Mouse (Mus musculus) forebrain, embryonic 14.5 days (tissue): Measurements from ENCODE around the gene Xrcc3. TPM values are rescaled to one million over a fixed set of nuclear protein-coding genes. Genes with fewer than 3 reads are reported as not detected.

Experiments used
- ATAC-seq: fragments of 200-750 bp; cut with Nextera tagmentation; 2 replicates; pipeline ENCODE4 v1.8.0; 2017; ENCODE audit warnings: mild to moderate bottlenecking, moderate library complexity
- DNase-seq: peaks from one replicate; pipeline ENCODE4 v3.0.0-alpha.2; 2015; ENCODE audit warnings: low spot score
- H3K27ac ChIP-seq: fragments of 300-500 bp; sonication (generic); 2 replicates; pipeline ENCODE4 v1.5.1; 2014; ENCODE audit warnings: low read depth, mild to moderate bottlenecking, control low read depth, low read length, moderate library complexity
- H3K27me3 ChIP-seq: fragments of 300-500 bp; sonication (generic); replicated peaks from 2 replicates; pipeline ENCODE4 v1.6.1; 2014; ENCODE audit warnings: low read length, control low read depth, mixed read lengths; ENCODE audit not compliant: control insufficient read depth, insufficient read depth
- H3K36me3 ChIP-seq: fragments of 300-500 bp; sonication (generic); 2 replicates; pipeline ENCODE4 v1.6.1; 2014; ENCODE audit warnings: low read length, control low read depth; ENCODE audit not compliant: control insufficient read depth, insufficient read depth
- H3K4me1 ChIP-seq: fragments of 300-500 bp; sonication (generic); 2 replicates; pipeline ENCODE4 v1.6.1; 2014; ENCODE audit warnings: antibody characterized with exemption, low read length, control low read depth; ENCODE audit not compliant: control insufficient read depth, insufficient read depth
- H3K4me2 ChIP-seq: fragments of 300-500 bp; sonication (generic); 2 replicates; pipeline ENCODE4 v1.6.1; 2014; ENCODE audit warnings: mild to moderate bottlenecking, control low read depth, low read length
- H3K4me3 ChIP-seq: fragments of 300-500 bp; sonication (generic); 2 replicates; pipeline ENCODE4 v1.5.1; 2014; ENCODE audit warnings: low read depth, low read length, control low read depth
- H3K9ac ChIP-seq: fragments of 300-500 bp; sonication (generic); 2 replicates; pipeline ENCODE4 v1.6.1; 2014; ENCODE audit warnings: mild to moderate bottlenecking, low read length, control low read depth, moderate library complexity
- H3K9me3 ChIP-seq: fragments of 300-500 bp; sonication (generic); replicated peaks from 2 replicates; pipeline ENCODE4 v1.6.1; 2016; ENCODE audit warnings: low read length, control low read depth, mixed read lengths; ENCODE audit not compliant: control insufficient read depth
- WGBS: fragments of 180-500 bp; shearing (Covaris S2); extraction: QIAGEN DNeasy Blood & Tissue Kit; methylation state at CpG from one replicate; pipeline ENCODE4 v1.1.7; 2014; 5-methylcytosine and 5-hydroxymethylcytosine counted together
- polyA plus RNA-seq: library from polyadenylated mRNA; unstranded; fragments of >200 nt; fragmentation: Nextera tagmentation; extraction: Ambion mirVana; gene quantifications from 2 replicates; pipeline ENCODE4 v1.2.1, GENCODE M21; 2014

The Xrcc3 gene
- 3.0 and 3.7 TPM in 2 replicates for polyA plus RNA-seq

- under 1% methylated on average over 86 of the region's 87 CpGs for WGBS
- peaks cover 19% of the 10 kb centered on the region for H3K4me1 ChIP-seq
Measured at GRCm38 (mm10) chr12:111813766-111814617, at the start of gene Xrcc3, which contains the start of gene Zfyve21. Gene Xrcc3, minus strand, starts transcription at chr12:111813873. Gene Zfyve21, plus strand, starts transcription at chr12:111814170.

GRCm38 (mm10) chr12:111855448-111855847, 41.8 kb upstream of the Xrcc3 start:
- H3K36me3 ChIP-seq = no peaks in the 10 kb centered on the region
- no peak overlapping the region for H3K4me2 ChIP-seq
- H3K4me3 ChIP-seq = no peak overlapping the region
- H3K4me1 ChIP-seq = no peaks in the 10 kb centered on the region
- no peak overlapping the region for H3K9ac ChIP-seq
- 88% methylated on average over 2 of the region's 2 CpGs for WGBS
- H3K27ac ChIP-seq = no peak overlapping the region
- ATAC-seq (no peak), DNase-seq (no peak)
- no peaks in the 10 kb centered on the region for H3K9me3 ChIP-seq
- no peaks in the 10 kb centered on the region for H3K27me3 ChIP-seq

More at GRCm38 (mm10) chr12:111813766-111814617, at the start of gene Xrcc3, which contains the start of gene Zfyve21:
- peaks cover 1% of the 10 kb centered on the region for H3K36me3 ChIP-seq
- peak within 1 kb of the TSS; percentile 72 for H3K27ac ChIP-seq
- peak within 1 kb of the TSS; percentile 75 for H3K9ac ChIP-seq
- no peaks in the 10 kb centered on the region for H3K27me3 ChIP-seq
- H3K4me2 ChIP-seq = peak within 1 kb of the TSS; percentile 79
- peak; percentile 100 for DNase-seq
- peak within 1 kb of the TSS; percentile 75 for H3K4me3 ChIP-seq
- ATAC-seq = peak; percentile 99
- no peaks in the 10 kb centered on the region for H3K9me3 ChIP-seq

GRCm38 (mm10) chr12:111853546-111853945, 39.9 kb upstream of the Xrcc3 start:
- WGBS = 75% methylated on average over 4 of the region's 4 CpGs
- Histone ChIP-seq H3K9ac (no peak overlapping the region), H3K27me3 (no peaks in the 10 kb centered on the region), H3K4me1 (no peaks in the 10 kb centered on the region), H3K4me3 (no peak overlapping the region), H3K9me3 (no peaks in the 10 kb centered on the region), H3K4me2 (no peak overlapping the region), H3K27ac (no peak overlapping the region), H3K36me3 (no peaks in the 10 kb centered on the region)
- DNase-seq = no peak
- ATAC-seq = no peak

DNA sequence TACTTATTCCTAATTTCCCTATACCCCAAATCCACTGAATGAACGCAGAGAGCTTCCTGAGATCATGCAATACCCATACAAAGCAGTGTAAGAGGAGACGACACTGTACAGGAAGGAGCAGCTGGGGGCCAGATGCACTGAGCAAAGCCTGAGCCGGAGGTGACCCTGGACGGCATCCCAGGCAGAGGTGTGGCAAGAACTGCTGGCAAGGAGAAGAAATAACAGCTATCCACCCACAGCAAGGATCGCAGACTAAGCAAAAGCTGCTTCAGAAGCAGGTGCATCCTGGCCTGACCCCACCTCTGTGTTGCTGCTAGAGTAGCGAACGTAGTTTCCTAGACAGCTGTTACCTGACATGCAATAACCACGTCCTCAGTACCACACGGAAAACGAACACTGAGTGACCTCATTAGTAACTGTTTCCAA, 39.4 kb upstream of the Xrcc3 start:
- no peaks in the 10 kb centered on the region for H3K36me3 ChIP-seq
- no peaks in the 10 kb centered on the region for H3K27me3 ChIP-seq
- 72% methylated on average over 10 of the region's 10 CpGs for WGBS
- H3K4me2 ChIP-seq = no peak overlapping the region
- no peak overlapping the region for H3K9ac ChIP-seq
- no peak overlapping the region for H3K27ac ChIP-seq
- DNase-seq (no peak), ATAC-seq (no peak)
- no peaks in the 10 kb centered on the region for H3K9me3 ChIP-seq
- H3K4me3 ChIP-seq = no peak overlapping the region
- H3K4me1 ChIP-seq = no peaks in the 10 kb centered on the region

DNA sequence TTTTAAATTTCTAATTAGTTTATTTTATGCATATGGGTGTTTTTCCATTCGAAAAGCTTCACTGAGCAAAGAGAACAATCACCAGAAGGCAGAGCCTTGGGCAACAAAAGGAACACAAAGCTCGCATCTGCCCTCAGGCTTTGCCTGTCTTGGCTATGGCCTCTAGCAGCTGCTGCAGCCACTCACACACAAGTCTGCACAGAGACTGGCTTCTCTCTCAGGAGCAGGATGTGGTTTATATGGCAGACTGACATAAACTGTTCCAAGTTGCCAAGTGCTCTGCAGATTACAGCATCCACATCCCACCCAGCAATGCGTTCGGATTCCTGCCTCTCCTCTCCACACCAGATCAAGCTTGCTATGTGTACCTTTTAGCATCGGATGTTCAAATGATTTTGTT, 38.1 kb upstream of the Xrcc3 start:
- no peak overlapping the region for H3K9ac ChIP-seq
- H3K4me3 ChIP-seq = no peak overlapping the region
- ATAC-seq (no peak), DNase-seq (peak; percentile 42)
- no peaks in the 10 kb centered on the region for H3K27me3 ChIP-seq
- H3K4me2 ChIP-seq = no peak overlapping the region
- no peaks in the 10 kb centered on the region for H3K9me3 ChIP-seq
- H3K36me3 ChIP-seq = no peaks in the 10 kb centered on the region
- H3K4me1 ChIP-seq = no peaks in the 10 kb centered on the region
- H3K27ac ChIP-seq = no peak overlapping the region
- WGBS = 73% methylated on average over 5 of the region's 5 CpGs

- DNase-seq (no peak), ATAC-seq (no peak)
- Histone ChIP-seq H3K36me3 (no peaks in the 10 kb centered on the region), H3K4me3 (no peak overlapping the region), H3K9me3 (no peaks in the 10 kb centered on the region), H3K4me2 (no peak overlapping the region), H3K9ac (no peak overlapping the region), H3K27me3 (no peaks in the 10 kb centered on the region), H3K4me1 (no peaks in the 10 kb centered on the region), H3K27ac (no peak overlapping the region)
- 64% methylated on average over 2 of the region's 2 CpGs for WGBS
Measured at GRCm38 (mm10) chr12:111851235-111851634, 37.6 kb upstream of the Xrcc3 start.

DNA sequence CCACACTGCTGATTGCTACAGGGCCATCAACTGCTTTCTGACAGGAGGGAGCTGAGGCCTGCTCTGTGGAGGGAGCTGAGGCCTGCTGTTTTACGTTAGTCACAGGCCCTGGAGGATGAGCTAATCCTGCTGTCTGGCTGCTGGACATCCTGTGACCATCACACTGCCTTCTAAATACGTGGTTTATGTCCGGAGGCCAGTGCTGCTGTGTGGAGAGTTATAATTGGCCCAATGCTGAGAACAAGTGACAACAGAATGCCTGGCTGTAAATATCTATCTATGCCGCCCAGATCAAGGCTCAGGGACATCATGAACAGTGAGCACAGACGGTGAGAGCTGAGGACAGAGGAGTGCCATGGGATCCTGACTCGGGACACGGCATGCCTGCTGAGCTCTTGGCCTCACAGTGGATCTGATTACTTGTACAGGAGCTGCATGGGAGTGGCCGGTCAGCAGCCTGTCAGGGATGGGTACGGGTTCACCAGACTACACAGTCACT, 34.7 kb upstream of the Xrcc3 start:
- Histone ChIP-seq H3K4me3 (no peak overlapping the region), H3K36me3 (no peaks in the 10 kb centered on the region), H3K4me1 (no peaks in the 10 kb centered on the region), H3K9me3 (no peaks in the 10 kb centered on the region), H3K4me2 (no peak overlapping the region), H3K27me3 (no peaks in the 10 kb centered on the region), H3K9ac (no peak overlapping the region), H3K27ac (no peak overlapping the region)
- ATAC-seq = no peak
- DNase-seq = no peak
- 84% methylated on average over 9 of the region's 9 CpGs for WGBS

DNA sequence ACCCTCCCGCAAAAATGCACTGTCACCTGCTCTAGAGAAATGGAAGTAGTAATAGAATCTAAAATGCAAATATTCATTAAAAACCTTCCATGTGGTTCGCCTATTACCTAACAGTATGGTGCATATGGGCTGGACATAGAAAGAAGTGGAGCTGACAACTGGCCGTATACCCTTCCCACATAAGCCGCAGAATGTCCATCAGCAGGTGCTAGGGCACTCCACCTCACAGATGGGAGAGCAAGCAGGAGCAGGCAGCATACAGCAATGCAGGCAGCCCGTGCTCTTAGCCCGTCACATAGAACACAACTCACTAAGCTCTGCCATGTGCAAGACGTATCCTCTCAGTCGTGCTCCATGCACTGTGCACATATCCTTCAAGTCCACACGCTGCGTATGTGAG, 33.1 kb upstream of the Xrcc3 start:
- ATAC-seq (no peak), DNase-seq (no peak)
- H3K4me1 ChIP-seq = no peaks in the 10 kb centered on the region
- no peaks in the 10 kb centered on the region for H3K36me3 ChIP-seq
- no peaks in the 10 kb centered on the region for H3K9me3 ChIP-seq
- H3K4me3 ChIP-seq = no peak overlapping the region
- WGBS = 89% methylated on average over 10 of the region's 10 CpGs
- no peak overlapping the region for H3K27ac ChIP-seq
- no peak overlapping the region for H3K4me2 ChIP-seq
- no peaks in the 10 kb centered on the region for H3K27me3 ChIP-seq
- H3K9ac ChIP-seq = no peak overlapping the region

DNA sequence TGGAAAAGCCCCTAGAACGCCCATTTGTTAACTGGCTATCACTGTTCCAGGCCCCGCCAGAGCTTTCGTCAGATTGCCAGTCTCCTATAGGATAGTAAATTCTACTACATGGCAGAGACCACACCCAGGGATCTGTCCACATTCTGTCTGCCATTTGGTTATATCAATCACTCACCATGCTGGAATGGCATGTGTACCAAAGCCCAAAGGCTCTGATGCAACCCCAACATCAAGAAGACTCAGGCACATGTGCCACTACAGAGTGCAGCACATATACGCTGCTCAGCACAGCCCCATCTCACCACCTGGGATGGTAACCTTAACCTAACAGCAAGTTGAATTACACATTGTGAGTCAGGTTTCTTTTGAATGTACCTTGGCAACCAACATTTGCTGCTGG, 32.3 kb upstream of the Xrcc3 start:
- H3K27ac ChIP-seq = no peak overlapping the region
- no peak overlapping the region for H3K4me3 ChIP-seq
- no peak overlapping the region for H3K4me2 ChIP-seq
- 88% methylated on average over 4 of the region's 4 CpGs for WGBS
- no peak for DNase-seq
- no peak for ATAC-seq
- no peaks in the 10 kb centered on the region for H3K27me3 ChIP-seq
- no peaks in the 10 kb centered on the region for H3K4me1 ChIP-seq
- no peak overlapping the region for H3K9ac ChIP-seq
- no peaks in the 10 kb centered on the region for H3K36me3 ChIP-seq
- no peaks in the 10 kb centered on the region for H3K9me3 ChIP-seq
